Mouse (Mus musculus) MEL (cell line): ENCODE data around the gene Mgat5. TPM values are rescaled to one million over a fixed set of nuclear protein-coding genes. Genes with fewer than 3 reads are reported as not detected.

Source experiments
- DNase-seq: peaks from one replicate; pipeline ENCODE4 v3.0.0; 2011; ENCODE audit warnings: low read depth, low spot score
- H3K27ac ChIP-seq: 2 replicates; pipeline ENCODE4 v1.5.1; 2012; ENCODE audit warnings: low read depth, mild to moderate bottlenecking, control low read depth, low read length, moderate library complexity; ENCODE audit not compliant: control insufficient read depth
- H3K27me3 ChIP-seq, 2 experiments: fragments of 150-350 bp in 1 of 2; sonication (generic) in 1 of 2; 2 replicates each; pipeline ENCODE4 v1.6.1; 2012; ENCODE audit warnings: low read length in 2 of 2, mild to moderate bottlenecking in 2 of 2, improper control_type of control experiment in 1 of 2, moderate library complexity in 1 of 2; ENCODE audit not compliant: insufficient read depth in 2 of 2, control insufficient read depth in 1 of 2
- H3K36me3 ChIP-seq, 2 experiments: 2 replicates each; pipeline ENCODE4 v1.6.1; 2012 to 2014; ENCODE audit warnings: low read length in 2 of 2, improper control_type of control experiment in 1 of 2, inconsistent platforms in 1 of 2, mild to moderate bottlenecking in 1 of 2; ENCODE audit not compliant: insufficient read depth in 2 of 2, control insufficient read depth in 1 of 2
- H3K4me1 ChIP-seq, 2 experiments: fragments of 150-350 bp in 1 of 2; sonication (generic) in 1 of 2; 2 replicates each; pipeline ENCODE4 v1.6.1; 2012; ENCODE audit warnings: low read length in 2 of 2, improper control_type of control experiment in 1 of 2, mild to moderate bottlenecking in 1 of 2; ENCODE audit not compliant: insufficient read depth in 2 of 2, control insufficient read depth in 1 of 2
- H3K4me3 ChIP-seq, 2 experiments: fragments of 150-350 bp in 1 of 2; sonication (generic) in 1 of 2; 2 replicates each; pipeline ENCODE4 v1.5.1; 2012; ENCODE audit warnings: low read depth in 2 of 2, low read length in 2 of 2, mild to moderate bottlenecking in 2 of 2, moderate library complexity in 2 of 2, control low read depth in 1 of 2, improper control_type of control experiment in 1 of 2; ENCODE audit not compliant: control insufficient read depth in 1 of 2, insufficient read depth in 1 of 2
- H3K79me2 ChIP-seq: 2 replicates; pipeline ENCODE4 v1.6.1; 2012; ENCODE audit warnings: mild to moderate bottlenecking, low read length, moderate library complexity; ENCODE audit not compliant: control insufficient read depth, poor library complexity, insufficient read depth
- H3K9ac ChIP-seq: 2 replicates; pipeline ENCODE4 v1.6.1; 2012; ENCODE audit warnings: low read depth, mild to moderate bottlenecking, control low read depth, low read length, moderate library complexity; ENCODE audit not compliant: control insufficient read depth, poor library complexity, severe bottlenecking
- H3K9me3 ChIP-seq: fragments of 150-350 bp; sonication (generic); replicated peaks from 2 replicates; pipeline ENCODE4 v1.6.1; 2012; ENCODE audit warnings: mild to moderate bottlenecking, low read length, improper control_type of control experiment, moderate library complexity; ENCODE audit not compliant: insufficient read depth
- BHLHE40 ChIP-seq: IDR thresholded peaks from 2 replicates; pipeline ENCODE4 v1.6.1; 2012; ENCODE audit warnings: low read depth, mild to moderate bottlenecking, inconsistent platforms, low read length, improper control_type of control experiment, borderline replicate concordance
- CHD1 ChIP-seq: IDR thresholded peaks from 2 replicates; pipeline ENCODE4 v1.6.1; 2012; ENCODE audit warnings: low read depth, mild to moderate bottlenecking, inconsistent platforms, low read length, improper control_type of control experiment
- E2F4 ChIP-seq: IDR thresholded peaks from 2 replicates; pipeline ENCODE4 v1.6.1; 2011; ENCODE audit warnings: low read depth, low read length, improper control_type of control experiment, borderline replicate concordance
- ETS1 ChIP-seq: IDR thresholded peaks from 2 replicates; pipeline ENCODE4 v1.6.1; 2012; ENCODE audit warnings: low read depth, mild to moderate bottlenecking, inconsistent platforms, low read length, improper control_type of control experiment, moderate library complexity
- GATA1 ChIP-seq: IDR thresholded peaks from 2 replicates; pipeline ENCODE4 v1.6.1; 2011; ENCODE audit warnings: low read depth, low read length, improper control_type of control experiment
- HCFC1 ChIP-seq: IDR thresholded peaks from 2 replicates; pipeline ENCODE4 v1.6.1; 2012; ENCODE audit warnings: low read depth, mild to moderate bottlenecking, inconsistent platforms, low read length, improper control_type of control experiment, moderate library complexity
- JUND ChIP-seq: IDR thresholded peaks from 2 replicates; pipeline ENCODE4 v1.6.1; 2011; ENCODE audit warnings: low read depth, mild to moderate bottlenecking, improper control_type of control experiment, low read length
- KAT2A ChIP-seq: conservative IDR thresholded peaks from 2 replicates; pipeline ENCODE4 v1.6.1; 2012; ENCODE audit warnings: low read depth, low read length, improper control_type of control experiment, inconsistent platforms
- MAX ChIP-seq: IDR thresholded peaks from 2 replicates; pipeline ENCODE4 v1.6.1; 2011; ENCODE audit warnings: low read length, improper control_type of control experiment
- MAZ ChIP-seq: IDR thresholded peaks from 2 replicates; pipeline ENCODE4 v1.6.1; 2012; ENCODE audit warnings: low read depth, mild to moderate bottlenecking, inconsistent platforms, low read length, improper control_type of control experiment
- MEF2A ChIP-seq: IDR thresholded peaks from 2 replicates; pipeline ENCODE4 v1.6.1; 2014; ENCODE audit warnings: low read depth, mild to moderate bottlenecking, inconsistent platforms, low read length, improper control_type of control experiment; ENCODE audit not compliant: poor library complexity, insufficient replicate concordance, severe bottlenecking; ENCODE audit errors: extremely low read depth
- MXI1 ChIP-seq: IDR thresholded peaks from 2 replicates; pipeline ENCODE4 v1.6.1; 2011; ENCODE audit warnings: mild to moderate bottlenecking, low read depth, low read length, improper control_type of control experiment
- MYB ChIP-seq: IDR thresholded peaks from 2 replicates; pipeline ENCODE4 v1.6.1; 2011; ENCODE audit warnings: mild to moderate bottlenecking, low read depth, low read length, improper control_type of control experiment
- MYC ChIP-seq: IDR thresholded peaks from 2 replicates; pipeline ENCODE4 v1.6.1; 2011; ENCODE audit warnings: low read depth, mild to moderate bottlenecking, low read length, improper control_type of control experiment, moderate library complexity
- NRF1 ChIP-seq: IDR thresholded peaks from 2 replicates; pipeline ENCODE4 v1.6.1; 2014; ENCODE audit warnings: low read depth, mild to moderate bottlenecking, inconsistent platforms, low read length, improper control_type of control experiment, moderate library complexity; ENCODE audit not compliant: poor library complexity, insufficient read depth, severe bottlenecking
- POLR2A ChIP-seq, 2 experiments: IDR thresholded peaks; 2 replicates each; pipeline ENCODE4 v1.6.1; 2011 to 2012; ENCODE audit warnings: low read length in 2 of 2, mild to moderate bottlenecking in 2 of 2, control low read depth in 1 of 2, improper control_type of control experiment in 1 of 2, low read depth in 1 of 2, moderate library complexity in 1 of 2; ENCODE audit not compliant: control insufficient read depth in 1 of 2, insufficient read depth in 1 of 2, poor library complexity in 1 of 2
- POLR2AphosphoS2 ChIP-seq: IDR thresholded peaks from 2 replicates; pipeline ENCODE4 v1.6.1; 2011; ENCODE audit warnings: low read length, improper control_type of control experiment
- POLR2AphosphoS5 ChIP-seq: IDR thresholded peaks from 2 replicates; pipeline ENCODE4 v1.6.1; 2012; ENCODE audit warnings: low read depth, borderline replicate concordance, mild to moderate bottlenecking, inconsistent platforms, low read length, moderate library complexity, mixed read lengths
- SMC3 ChIP-seq: IDR thresholded peaks from 2 replicates; pipeline ENCODE4 v1.6.1; 2011; ENCODE audit warnings: low read depth, low read length, improper control_type of control experiment
- TAL1 ChIP-seq: IDR thresholded peaks from 2 replicates; pipeline ENCODE4 v1.6.1; 2012; ENCODE audit warnings: mild to moderate bottlenecking, inconsistent platforms, low read length, moderate library complexity, mixed read lengths
- TBP ChIP-seq: IDR thresholded peaks from 2 replicates; pipeline ENCODE4 v1.8.0; 2011; ENCODE audit warnings: low read depth, low read length, improper control_type of control experiment
- TCF12 ChIP-seq: IDR thresholded peaks from 2 replicates; pipeline ENCODE4 v1.6.1; 2014; ENCODE audit warnings: low read depth, mild to moderate bottlenecking, inconsistent platforms, low read length, improper control_type of control experiment, moderate library complexity
- USF2 ChIP-seq, 2 experiments: IDR thresholded peaks; 2 replicates each; pipeline ENCODE4 v1.6.1; 2011 to 2012; ENCODE audit warnings: improper control_type of control experiment in 2 of 2, low read length in 2 of 2, borderline replicate concordance in 1 of 2, inconsistent platforms in 1 of 2, low read depth in 1 of 2, mild to moderate bottlenecking in 1 of 2; ENCODE audit not compliant: insufficient read depth in 1 of 2
- ZKSCAN1 ChIP-seq: IDR thresholded peaks from 2 replicates; pipeline ENCODE4 v1.6.1; 2012; ENCODE audit warnings: low read depth, mild to moderate bottlenecking, inconsistent platforms, low read length, improper control_type of control experiment, moderate library complexity
- ZNF384 ChIP-seq: IDR thresholded peaks from 2 replicates; pipeline ENCODE4 v1.6.1; 2012; ENCODE audit warnings: low read depth, mild to moderate bottlenecking, inconsistent platforms, low read length, improper control_type of control experiment
- polyA plus RNA-seq, 2 experiments: library from polyadenylated mRNA; stranded (reverse) in 1 of 2; unstranded in 1 of 2; fragments of >175 nt in 1 of 2; fragments of >200 nt in 1 of 2; gene quantifications; 2 replicates each; pipeline versions ENCODE4 v1.2.1 to v1.2.4; 2012; ENCODE audit warnings: low replicate concordance in 2 of 2, low read depth in 1 of 2; ENCODE audit not compliant: insufficient read length in 2 of 2, insufficient read depth in 1 of 2, missing spikeins in 1 of 2
- total RNA-seq: library from RNA; depleted of rRNA; stranded (reverse); fragments of 300-350 nt; gene quantifications from 2 replicates; pipeline ENCODE4 v1.2.3, GENCODE M21; 2012

Gene Mgat5
- total and polyA plus RNA-seq, 3 experiments = 6.9 to 9.5 TPM; not detected in 1

DNA sequence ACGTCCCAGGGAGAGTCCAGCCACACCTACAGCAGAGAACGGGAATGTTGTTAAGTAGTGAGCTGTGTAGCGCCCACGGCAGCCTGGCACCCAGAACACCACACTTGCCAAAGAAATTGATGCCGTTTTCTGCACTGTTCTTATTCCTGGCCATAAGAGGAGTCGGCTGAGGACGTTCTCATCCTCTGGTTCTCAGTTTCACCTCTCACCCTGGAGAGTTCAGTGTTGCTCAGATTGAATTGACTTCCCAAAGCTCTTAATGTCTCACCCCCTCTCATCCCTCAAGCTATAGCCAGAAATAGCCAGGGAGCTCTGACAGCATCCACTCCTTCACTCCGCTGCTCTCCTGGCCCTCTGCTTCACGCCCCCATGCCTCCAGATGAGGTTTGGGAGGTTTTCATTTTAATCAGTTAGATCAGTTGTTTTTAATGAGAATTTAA is 234.7 kb downstream of the Mgat5 start:
- Histone ChIP-seq H3K4me1 (no peaks in the 10 kb centered on the region), H3K9ac (no peak overlapping the region), H3K36me3 (no peaks in the 10 kb centered on the region; a peak in 1 of 4 replicates), H3K4me3 (no peak overlapping the region), H3K27ac (no peak overlapping the region), H3K9me3 (no peaks in the 10 kb centered on the region), H3K27me3 (no peaks in the 10 kb centered on the region), H3K79me2 (no peaks in the 10 kb centered on the region)
- DNase-seq = no peak
- no peak for TF ChIP-seq POLR2AphosphoS2
- no peak for TF ChIP-seq ZNF384
- TF ChIP-seq MEF2A = no peak
- TF ChIP-seq ZKSCAN1 = no peak
- TF ChIP-seq JUND = no peak
- TF ChIP-seq HCFC1 = no peak
- no peak for TF ChIP-seq GATA1
- no peak for TF ChIP-seq MYC
- TF ChIP-seq MYB = no peak
- no peak for TF ChIP-seq USF2 (IDR thresholded peaks at IDR 0.05; ENCODE audit: borderline replicate concordance in 1 of 2, insufficient read depth in 1 of 2, low read depth in 1 of 2, low read length in 2 of 2)
- TF ChIP-seq TAL1 = no peak
- no peak for TF ChIP-seq MAZ
- TF ChIP-seq POLR2A (IDR thresholded peaks at IDR 0.05; ENCODE audit: control insufficient read depth in 1 of 2, insufficient read depth in 1 of 2, low read depth in 1 of 2, low read length in 2 of 2, poor library complexity in 1 of 2) = no peak
- no peak for TF ChIP-seq NRF1
- no peak for TF ChIP-seq POLR2AphosphoS5
- TF ChIP-seq BHLHE40 = no peak
- no peak for TF ChIP-seq E2F4
- TF ChIP-seq SMC3 = no peak
- TF ChIP-seq CHD1 = no peak

- no peak for DNase-seq
- no peak overlapping the region for H3K27ac ChIP-seq
Observed at GRCm38 (mm10) chr1:127441007-127441406, 236.2 kb downstream of the Mgat5 start.

More at GRCm38 (mm10) chr1:127441007-127441406, 236.2 kb downstream of the Mgat5 start:
- Histone ChIP-seq H3K4me1 (no peaks in the 10 kb centered on the region), H3K36me3 (no peaks in the 10 kb centered on the region; a peak in 1 of 4 replicates), H3K79me2 (no peaks in the 10 kb centered on the region), H3K4me3 (no peak overlapping the region), H3K27me3 (no peaks in the 10 kb centered on the region), H3K9ac (no peak overlapping the region), H3K9me3 (no peaks in the 10 kb centered on the region)
- TF ChIP-seq TAL1 (no peak), MXI1 (no peak), POLR2AphosphoS5 (no peak), TBP (no peak), KAT2A (no peak), TCF12 (no peak), ETS1 (no peak), BHLHE40 (no peak), SMC3 (no peak), ZKSCAN1 (no peak), MAX (no peak), HCFC1 (no peak)
